Mouse (Mus musculus): ENCODE data around the gene Tas2r135.

DNA sequence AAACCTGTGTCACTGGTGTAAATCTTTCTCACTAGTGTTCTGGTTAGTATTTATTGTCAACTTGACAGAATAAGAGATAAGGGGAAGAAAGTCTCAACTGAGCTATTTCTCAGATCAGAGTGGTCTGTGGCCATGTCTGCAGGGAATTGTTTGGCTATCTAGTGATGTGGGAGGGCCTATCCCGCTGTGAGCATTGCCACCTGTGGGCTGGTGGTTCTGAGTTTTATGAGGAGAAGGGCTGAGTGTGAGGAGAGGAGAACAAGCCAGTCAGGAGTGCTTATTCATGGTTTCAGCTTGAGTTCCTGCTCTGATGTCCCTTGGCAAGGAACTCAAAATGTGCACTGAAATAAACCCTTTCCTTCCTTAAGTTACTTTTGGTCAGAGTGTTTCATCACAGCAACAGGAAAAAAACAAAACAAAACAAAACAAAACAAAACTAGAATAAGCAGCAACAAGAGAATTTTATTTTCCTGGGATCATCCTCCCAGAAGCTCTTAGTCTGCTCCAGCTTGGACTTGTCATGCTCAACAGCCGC lies 13.4 kb upstream of the Tas2r135 start:
- no peak for TF ChIP-seq POLR2A (IDR thresholded peaks at IDR 0.05; ENCODE audit: insufficient read depth, low read depth, low read length)
- no peak for TF ChIP-seq CTCF (IDR thresholded peaks at IDR 0.05; ENCODE audit: insufficient read depth, low read depth, low read length)

Measured in olfactory bulb, adult 2 months (tissue).